Mouse (Mus musculus) liver, postnatal 0 days (tissue): ENCODE measurements at regions not wholly inside any gene's neighbourhood (a gene's known extent, or its start where the extent isn't known, plus 50 kb on each side); places are given as distances from the start of the nearest gene placed in this dataset.

ENCODE experiments used
- CTCF ChIP-seq: sonication (generic); IDR thresholded peaks from 2 replicates; pipeline ENCODE4 v1.5.1; 2016; ENCODE audit warnings: antibody characterized with exemption, low read depth
- EP300 ChIP-seq: IDR thresholded peaks from 2 replicates; pipeline ENCODE4 v1.6.1; 2016; ENCODE audit warnings: antibody characterized with exemption, low read depth, mild to moderate bottlenecking

DNA sequence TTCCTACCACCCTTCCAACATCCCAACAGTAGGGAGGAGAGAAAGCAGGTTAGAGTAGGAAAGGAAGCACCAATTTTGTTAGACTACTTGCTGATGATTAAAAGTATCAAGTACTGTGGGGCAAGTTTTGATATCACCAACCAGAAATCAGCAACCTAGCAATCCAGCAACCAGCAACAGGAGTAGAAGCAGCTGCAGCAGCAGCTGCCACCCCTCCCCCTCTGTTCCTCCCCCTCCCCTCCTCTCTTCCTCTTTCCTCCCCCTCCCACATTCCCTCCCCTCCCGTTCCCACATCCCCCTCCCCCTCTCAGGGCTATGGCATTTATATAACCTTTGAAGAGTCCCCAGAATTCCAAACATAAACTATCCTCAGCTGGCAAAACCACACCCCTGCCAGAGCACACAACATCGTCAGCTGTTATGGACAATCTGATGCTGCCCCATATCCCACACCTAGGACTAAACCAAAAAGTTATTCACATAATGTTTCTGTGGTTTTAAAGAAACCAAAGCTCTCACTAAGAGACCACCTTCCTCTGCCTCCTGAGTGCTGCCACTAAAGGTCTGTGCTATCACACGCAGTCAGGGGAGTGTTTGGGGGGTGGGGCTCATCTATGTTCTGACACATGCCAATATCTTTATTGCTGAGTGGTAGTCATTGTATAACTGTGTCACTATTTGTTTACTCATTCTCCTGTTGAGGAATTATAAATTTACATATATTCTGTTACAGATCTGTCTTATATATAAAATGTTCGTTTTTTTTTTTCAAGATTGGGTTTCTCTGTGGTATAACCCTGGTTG is 158.9 kb upstream of the Bcor start:
- TF ChIP-seq CTCF (no peak), EP300 (no peak)
